Mouse (Mus musculus) T-cell, adult 2 months (primary cell): ENCODE measurements around the gene Eya2.

Experiments used
- DNase-seq: peaks from one replicate; pipeline ENCODE4 v3.0.0; 2022; ENCODE audit warnings: low spot score

Gene Eya2

GRCm38 (mm10) chr2:165717182-165718176, 122.6 kb downstream of the Eya2 start:
- DNase-seq: no peak

- no peak for DNase-seq
These were observed 124.5 kb downstream of the Eya2 start for GRCm38 (mm10) chr2:165719382-165719781.

- DNase-seq: no peak
These were observed 127.1 kb downstream of the Eya2 start for GRCm38 (mm10) chr2:165721941-165722340.

GRCm38 (mm10) chr2:165732552-165733238, 137.9 kb downstream of the Eya2 start:
- no peak for DNase-seq

DNA sequence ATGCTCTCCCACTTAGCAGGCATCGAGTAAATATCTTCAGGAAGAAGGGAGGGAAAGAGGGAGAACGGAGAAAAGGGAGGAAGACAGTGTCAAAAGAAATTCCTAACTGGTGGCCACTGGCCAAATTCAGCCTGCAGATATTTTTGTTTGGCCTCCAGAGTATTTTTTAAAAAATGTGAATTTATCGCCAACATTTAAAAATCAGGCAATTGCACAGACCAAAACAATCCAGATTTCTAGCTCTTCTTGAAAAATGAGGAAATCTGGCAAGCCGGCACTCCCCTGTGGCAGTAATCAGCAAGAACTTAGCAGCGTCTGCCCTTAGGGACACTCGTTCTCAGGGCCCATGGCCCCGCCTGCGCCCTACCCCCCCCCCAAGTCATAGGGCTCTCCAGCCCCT, 138.9 kb downstream of the Eya2 start:
- DNase-seq: no peak

DNA sequence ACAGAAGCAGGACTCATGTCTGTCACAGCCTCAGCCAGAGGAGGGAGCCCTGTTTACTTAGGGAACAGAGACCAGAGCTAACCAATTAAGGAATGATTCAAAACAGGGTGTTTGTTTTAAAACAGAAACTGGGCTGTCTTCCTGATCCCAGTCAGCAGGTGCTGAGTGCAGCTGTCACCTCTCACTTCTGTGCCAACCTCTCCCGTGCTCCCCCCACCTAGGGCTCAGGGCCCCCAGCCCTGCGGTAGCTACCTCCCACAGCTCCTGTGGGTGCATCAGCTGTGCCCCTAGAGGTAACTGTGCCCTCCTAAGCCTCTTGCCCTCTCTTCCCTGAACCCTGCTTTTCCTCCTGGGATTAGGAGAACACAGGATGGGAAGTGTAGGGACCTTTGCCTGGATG, 141.5 kb downstream of the Eya2 start:
- no peak for DNase-seq

DNA sequence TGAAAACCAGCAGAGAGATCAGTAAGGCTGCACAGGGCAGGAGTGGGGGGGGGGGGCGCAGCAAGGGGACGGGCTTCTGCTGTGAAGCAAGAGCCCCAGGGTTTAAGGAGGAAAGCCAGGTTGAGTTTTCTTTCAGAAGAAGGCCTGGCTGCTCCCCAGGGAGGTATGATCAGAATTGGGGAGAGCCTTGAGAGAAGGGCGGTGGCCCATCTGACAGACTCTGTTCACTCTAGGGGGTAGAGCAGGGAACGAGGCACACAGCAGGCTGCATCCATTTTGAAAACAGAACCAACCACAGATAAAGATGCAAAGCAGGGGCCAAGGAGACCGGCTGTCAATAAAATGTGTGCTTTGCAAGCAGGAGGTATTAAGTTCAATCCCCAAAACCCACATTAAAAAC, 145.5 kb downstream of the Eya2 start:
- DNase-seq: no peak

DNA sequence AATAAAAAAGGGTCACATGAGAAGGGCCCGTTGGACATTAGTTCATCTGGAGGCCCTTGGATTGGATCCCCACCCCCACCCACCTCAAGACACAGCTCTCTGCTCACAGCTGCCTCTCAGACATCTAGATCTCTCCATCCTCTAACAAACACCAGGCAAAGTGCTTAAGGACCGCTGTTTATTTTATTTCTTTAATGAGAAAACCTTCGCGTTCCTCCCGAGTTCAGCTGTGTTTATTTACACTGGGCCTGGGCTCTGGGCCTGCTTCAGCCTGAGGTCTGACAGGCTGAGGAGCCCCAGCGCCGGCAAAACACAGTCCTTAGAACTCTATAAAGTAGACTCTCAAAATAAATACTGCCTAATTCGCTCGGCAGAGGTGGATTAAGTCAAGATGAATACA, 146.2 kb downstream of the Eya2 start:
- DNase-seq: no peak

DNA sequence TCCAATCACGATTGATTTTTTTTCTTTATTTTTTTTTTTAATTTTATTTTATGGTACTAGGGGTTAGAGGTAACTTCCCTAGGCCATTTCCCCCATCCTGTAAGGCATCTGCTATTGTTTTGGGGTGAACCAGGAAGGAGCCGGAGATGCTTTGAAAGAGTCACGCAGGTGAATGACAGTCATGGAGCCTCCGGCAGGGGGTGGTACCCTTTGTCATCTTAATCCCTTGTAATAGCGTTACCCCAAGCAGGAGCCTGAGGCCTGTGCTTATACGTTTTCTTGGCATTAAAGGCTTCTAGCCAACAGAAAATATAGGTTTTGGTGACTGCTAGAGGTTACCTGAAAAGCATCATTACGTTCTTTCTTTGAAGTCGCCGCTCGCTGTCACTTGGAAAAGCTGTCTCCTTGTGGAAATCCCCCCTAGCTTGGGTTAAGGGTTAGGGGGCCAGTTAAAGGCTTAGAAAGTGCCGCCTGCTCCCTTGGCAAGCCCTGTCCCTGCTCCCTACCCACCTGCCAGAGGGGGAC, 146.8 kb downstream of the Eya2 start:
- DNase-seq: no peak

DNA sequence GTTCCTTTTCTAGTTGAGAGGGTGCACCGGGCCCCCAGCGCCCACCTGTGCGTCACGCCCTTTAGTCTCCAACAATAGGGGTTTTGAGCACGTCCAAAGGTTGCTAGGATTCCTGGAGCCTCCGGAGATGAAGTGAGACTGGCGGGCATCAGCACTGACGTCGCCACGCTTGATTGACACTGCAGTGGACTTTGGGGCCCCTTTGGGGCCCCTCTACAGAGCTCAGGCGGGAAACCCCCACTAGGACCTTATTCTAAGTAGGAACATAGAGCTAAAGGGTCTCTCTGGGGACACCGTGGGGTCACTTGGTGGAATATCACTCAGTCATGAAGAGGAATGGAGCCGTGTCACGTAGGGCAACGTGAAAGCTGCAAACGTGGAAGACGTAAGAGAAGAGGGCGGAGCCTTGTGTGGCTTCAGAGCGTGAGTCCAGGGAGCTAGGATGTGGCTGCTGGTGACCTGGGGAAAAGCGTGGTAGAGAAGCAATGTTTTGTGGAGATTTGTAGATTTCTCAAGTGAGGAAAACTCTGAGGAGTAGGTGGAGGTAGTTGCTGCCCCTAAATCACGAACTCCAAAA, 147.5 kb downstream of the Eya2 start:
- DNase-seq: no peak

- no peak for DNase-seq
These were observed 150.7 kb downstream of the Eya2 start for GRCm38 (mm10) chr2:165745306-165746098.

DNA sequence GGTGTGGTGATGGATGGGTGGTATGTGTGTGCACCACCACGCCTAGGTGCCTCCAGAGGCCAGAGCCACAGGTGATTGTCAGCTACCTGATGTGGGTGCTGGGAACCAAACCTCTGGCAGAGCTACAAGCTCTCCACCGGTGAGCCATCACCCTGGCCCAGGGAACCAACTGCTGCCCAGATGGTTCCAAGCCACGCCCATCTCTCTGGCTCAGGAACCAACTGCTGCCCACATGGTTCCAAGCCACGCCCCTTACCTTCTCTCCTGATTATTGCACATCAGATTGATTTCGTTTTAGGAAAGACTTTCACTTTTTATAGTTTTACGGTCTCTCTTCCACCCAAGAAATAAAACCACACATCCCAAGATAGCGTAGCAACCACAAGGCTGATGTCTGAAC, 153.1 kb downstream of the Eya2 start:
- DNase-seq: no peak

DNA sequence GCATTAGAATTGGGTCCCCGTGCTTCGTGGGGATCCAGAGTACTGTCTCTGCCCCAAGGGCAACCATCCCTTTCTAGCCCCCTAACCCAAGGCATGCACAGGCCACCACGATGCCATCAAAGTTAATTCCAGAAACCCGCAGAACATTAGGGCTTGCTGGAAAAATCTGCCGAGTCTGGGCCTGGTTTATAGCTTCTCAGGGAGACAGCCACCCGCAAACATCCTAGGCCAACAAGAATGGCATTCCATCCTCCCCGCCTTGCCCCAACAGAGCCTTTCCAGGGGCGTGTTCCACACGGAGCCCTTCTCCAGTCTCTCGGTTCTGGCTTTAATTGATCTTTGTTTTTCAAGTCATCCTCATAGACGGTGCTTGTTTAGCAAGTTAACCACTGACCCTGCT, 153.6 kb downstream of the Eya2 start:
- DNase-seq: no peak

- DNase-seq: no peak
These were observed 156.2 kb downstream of the Eya2 start for GRCm38 (mm10) chr2:165751068-165751467.

DNA sequence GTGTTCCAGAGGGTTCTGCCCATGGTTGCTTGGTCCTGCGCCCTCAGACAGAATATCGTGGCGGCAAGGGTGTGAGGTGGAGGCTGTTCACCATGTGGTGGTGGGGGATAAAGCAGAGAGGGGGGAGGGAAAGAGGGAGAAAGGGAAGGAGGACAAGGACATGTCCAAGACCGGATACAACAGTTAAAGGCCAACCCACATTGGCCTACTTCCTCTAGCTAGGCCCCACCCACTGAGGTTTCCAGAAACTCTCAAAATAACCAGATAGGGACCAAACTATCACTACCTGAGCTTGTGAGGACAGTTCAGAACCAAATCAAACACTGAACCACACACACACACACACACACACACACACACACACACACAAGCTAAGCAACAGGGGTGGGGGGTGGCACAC, 157.9 kb downstream of the Eya2 start:
- no peak for DNase-seq

GRCm38 (mm10) chr2:165757799-165758198, 163.0 kb downstream of the Eya2 start:
- DNase-seq: no peak

GRCm38 (mm10) chr2:165758534-165758933, 163.7 kb downstream of the Eya2 start:
- DNase-seq: no peak

- no peak for DNase-seq
These were observed 164.7 kb downstream of the Eya2 start for GRCm38 (mm10) chr2:165759421-165759985.

DNA sequence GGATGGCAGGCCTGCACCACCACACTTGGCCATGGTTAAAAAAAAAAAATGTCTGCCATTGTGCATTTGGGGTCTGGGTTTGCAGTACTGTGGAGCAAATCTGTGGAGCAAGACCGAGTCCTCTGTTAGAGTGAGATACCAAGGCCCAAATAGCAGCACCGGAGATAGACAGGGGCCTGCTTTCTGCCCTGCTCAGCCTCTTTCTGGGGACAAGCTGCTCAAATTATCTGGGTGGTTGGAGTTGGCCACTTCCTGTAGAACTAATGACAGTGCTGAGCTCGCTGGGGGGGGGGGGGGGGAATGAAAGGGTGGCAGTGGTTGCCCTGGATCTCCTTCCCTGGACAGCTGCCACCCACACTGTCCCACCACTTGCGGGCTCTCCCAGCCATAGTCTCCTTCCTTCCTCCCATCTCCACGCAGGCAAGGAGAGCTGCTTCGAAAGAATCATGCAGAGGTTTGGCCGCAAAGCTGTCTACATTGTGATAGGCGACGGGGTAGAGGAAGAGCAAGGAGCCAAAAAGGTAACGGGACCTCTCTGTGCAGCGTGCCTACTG, 174.1 kb downstream of the Eya2 start:
- DNase-seq: no peak

DNA sequence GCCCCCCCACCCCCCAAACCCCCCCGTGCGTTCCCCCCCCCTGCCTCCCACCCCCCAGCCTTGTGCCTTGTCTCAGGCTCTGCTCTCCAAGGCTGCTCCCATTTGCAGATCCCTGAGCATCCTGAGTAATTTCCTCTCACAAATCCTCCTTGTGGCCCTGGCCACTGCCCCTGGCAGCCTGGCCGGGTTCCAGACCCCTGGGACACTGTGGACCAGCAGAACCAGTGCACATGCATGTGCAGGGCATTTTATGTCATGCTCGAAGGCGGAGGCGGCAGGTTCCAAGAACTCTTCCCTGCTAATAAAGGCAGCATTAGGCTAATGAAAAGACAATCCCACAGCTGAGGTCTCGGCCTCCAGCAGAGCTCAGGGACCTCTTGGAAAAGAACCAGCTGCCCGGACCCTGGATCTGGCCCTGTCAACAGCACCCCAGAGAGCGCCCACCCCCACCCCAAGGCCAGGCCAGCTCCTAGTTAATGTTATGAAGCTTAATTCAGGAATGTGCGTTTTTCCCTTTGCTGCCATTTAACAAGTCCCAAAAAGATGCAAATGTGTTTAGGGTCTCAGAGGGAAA, 174.6 kb downstream of the Eya2 start:
- no peak for DNase-seq

DNA sequence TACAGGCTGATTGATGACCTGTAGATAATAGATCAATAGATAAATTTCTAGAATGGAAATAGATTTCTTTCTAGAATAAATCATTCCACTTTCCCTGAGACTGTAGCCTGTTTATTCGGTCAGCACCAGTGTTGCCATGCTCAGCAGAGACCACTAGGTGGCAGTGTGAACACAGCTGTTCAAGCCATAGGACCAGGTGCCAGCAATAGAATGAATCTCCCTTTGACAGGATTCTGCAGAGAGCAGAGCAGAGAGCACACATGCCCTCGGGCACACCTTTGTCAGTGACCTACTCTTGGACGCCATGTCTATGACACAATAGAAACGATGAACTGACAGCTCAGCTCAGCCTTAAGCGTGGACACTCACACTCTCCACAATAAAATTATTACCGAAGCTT, 184.1 kb downstream of the Eya2 start:
- peak; percentile 69 for DNase-seq
